Mouse (Mus musculus): ENCODE data around the gene Vasp. TPM values are rescaled to one million over a fixed set of nuclear protein-coding genes. Genes with fewer than 3 reads are reported as not detected.

The Vasp gene
- polyA plus RNA-seq, 1 experiment from 2014 or later, result 39.5 TPM

DNA sequence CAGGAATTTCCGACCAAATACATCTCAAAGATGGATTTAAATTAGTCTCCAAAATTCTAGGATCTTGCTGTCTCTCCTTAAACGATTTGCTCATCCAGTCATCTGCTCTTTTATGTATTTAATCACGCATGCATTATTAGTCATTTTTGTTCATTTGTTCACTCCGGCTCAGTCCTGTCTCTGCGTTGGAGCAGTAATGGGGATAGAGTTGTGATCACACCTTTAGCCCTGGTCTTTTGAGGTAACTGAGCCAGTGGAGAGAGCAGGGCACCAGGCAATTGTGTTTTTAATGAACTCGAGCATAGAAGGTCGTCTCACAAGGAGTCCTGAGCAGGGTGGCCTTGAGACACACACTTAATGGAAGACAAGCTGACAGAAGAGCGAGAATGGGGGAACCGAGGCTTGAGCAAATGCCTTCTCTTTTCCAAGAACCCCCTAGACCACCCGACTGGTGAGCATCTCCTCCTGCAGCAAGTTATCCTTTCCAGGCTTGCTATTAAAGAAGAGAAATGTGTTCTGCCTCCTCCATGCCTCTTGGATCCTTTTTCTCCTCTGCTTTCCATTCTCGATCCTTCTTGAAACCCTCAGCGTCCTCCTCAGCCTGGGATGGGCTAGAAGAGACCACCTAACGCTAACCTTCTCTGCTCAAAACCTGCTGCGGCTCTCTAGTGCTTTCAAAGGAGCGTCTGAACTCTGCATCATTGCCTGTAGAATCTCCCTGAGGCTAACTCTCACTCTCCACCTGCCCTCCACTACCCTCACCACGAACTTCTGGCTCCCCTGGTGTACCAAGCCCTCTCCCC lies 30.0 kb upstream of the Vasp start:
- Histone ChIP-seq H3K4me3 (peak overlapping the region; percentile 54), H3K9me3 (no peaks in the 10 kb centered on the region), H3K36me3 (no peaks in the 10 kb centered on the region), H3K4me2 (replicated peaks) (peak overlapping the region; percentile 49), H3K27me3 (peaks cover 46% of the 10 kb centered on the region), H3K27ac (replicated peaks) (peak overlapping the region; percentile 16; the same call in 1 of the 2 replicates), H3K9ac (replicated peaks) (peak overlapping the region; percentile 45), H3K4me1 (peaks cover 35% of the 10 kb centered on the region)
- 7% methylated on average over 16 of the region's 16 CpGs for WGBS
- ATAC-seq (replicated peaks), result no peak

DNA sequence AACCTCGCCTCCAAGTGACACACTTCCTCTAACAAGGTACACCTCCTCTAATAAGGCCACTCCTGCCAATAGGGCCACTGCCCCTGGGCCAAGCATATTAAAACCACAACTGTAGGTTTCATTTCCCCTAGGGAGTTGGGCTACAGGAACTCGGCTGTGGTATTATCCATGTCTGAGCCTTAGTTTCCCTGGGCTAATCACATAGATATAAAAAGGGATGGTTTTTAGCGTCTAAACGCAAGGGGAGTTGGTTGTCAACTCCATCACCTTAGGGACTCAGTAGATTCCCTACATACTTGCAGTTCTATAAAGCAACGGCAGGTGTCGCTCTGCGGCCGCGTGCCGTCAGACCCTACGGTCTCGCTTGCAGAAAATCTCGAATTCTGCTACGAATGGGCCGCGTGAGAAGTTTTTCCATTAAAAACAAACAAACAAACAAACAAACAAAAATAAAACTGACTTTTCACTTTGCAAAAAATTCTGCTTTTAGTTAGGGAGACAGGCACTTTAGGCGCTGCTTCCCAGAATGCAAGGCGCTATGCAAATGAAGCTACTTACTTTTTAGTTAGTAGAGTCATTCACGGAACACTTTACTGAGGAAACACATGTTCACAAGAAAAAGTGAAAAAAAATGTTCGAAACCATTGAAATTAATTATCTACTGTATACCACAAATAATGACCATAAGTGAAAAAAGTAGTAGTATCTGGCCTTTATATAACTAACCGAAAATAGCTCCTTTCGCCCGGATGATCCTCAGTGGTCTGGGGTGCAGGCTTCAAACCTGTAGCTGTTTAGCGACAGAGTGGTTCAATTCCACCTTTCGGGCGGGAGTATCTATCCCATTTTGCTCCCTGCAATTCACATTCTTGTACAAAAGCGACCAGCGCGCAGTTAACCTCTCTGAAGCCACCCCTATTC lies 29.1 kb upstream of the Vasp start:
- peak overlapping the region; percentile 54 for H3K4me3 ChIP-seq

DNA sequence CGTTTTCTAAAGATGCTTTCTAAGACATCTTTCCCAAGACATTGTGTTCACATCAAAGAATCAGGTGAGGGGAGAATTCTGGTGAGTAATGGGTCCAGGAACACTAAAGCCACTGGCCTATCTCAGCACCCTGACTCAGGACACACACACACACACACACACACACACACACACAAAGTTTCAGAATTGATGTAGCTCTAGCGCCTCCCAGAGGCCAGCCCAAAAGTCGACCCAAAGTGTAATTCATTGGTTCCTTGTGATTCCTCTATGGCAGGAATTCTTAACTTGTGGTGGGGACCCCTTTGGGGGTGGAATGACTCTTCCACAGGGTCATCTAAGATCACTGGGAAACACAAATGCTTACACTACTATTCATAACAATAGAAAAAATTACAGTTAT lies 27.6 kb upstream of the Vasp start:
- Histone ChIP-seq H3K4me1 (peaks cover 28% of the 10 kb centered on the region), H3K36me3 (peaks cover 8% of the 10 kb centered on the region), H3K9ac (replicated peaks) (no peak overlapping the region), H3K27ac (replicated peaks) (no peak overlapping the region), H3K4me2 (replicated peaks) (no peak overlapping the region), H3K9me3 (no peaks in the 10 kb centered on the region), H3K4me3 (no peak overlapping the region), H3K27me3 (peaks cover 22% of the 10 kb centered on the region)
- 23% methylated on average over 3 of the region's 3 CpGs for WGBS
- ATAC-seq (replicated peaks), result no peak

More for the DNA sequence above, 29.1 kb upstream of the Vasp start:
- H3K27me3 ChIP-seq, result peaks cover 37% of the 10 kb centered on the region
- H3K27ac ChIP-seq (replicated peaks), result peak overlapping the region; percentile 16; the same call in 1 of the 2 replicates
- H3K9ac ChIP-seq (replicated peaks), result peak overlapping the region; percentile 45
- H3K36me3 ChIP-seq, result no peaks in the 10 kb centered on the region
- H3K4me1 ChIP-seq, result peaks cover 35% of the 10 kb centered on the region
- peak overlapping the region; percentile 49 for H3K4me2 ChIP-seq (replicated peaks)
- ATAC-seq (replicated peaks), result peak; percentile 88
- H3K9me3 ChIP-seq, result no peaks in the 10 kb centered on the region
- under 1% methylated on average over 29 of the region's 29 CpGs for WGBS

DNA sequence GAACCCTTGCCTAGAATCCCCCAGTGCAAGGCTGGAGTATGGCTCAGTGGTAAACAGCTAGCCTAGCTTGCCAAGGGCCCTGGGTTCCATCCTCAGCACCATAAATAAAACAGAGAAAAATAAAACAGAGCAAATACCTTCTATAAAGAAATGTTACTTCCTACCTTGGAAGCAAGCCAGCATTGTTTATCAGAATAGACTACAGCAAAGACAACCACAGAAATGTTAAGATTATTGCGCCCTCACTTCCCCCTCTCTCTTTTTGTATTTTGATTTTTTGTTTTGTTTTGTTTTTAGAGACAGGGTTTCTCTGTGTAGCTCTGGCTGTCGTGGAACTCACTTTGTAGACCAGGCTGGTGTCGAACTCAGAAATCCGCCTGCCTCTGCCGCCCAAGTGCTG lies 26.2 kb upstream of the Vasp start:
- Histone ChIP-seq H3K9me3 (no peaks in the 10 kb centered on the region), H3K4me2 (replicated peaks) (no peak overlapping the region), H3K9ac (replicated peaks) (no peak overlapping the region), H3K27ac (replicated peaks) (no peak overlapping the region), H3K4me1 (peaks cover 20% of the 10 kb centered on the region), H3K4me3 (no peak overlapping the region), H3K27me3 (peaks cover 8% of the 10 kb centered on the region), H3K36me3 (peaks cover 21% of the 10 kb centered on the region)
- no peak for ATAC-seq (replicated peaks)
- 94% methylated on average over 5 of the region's 5 CpGs for WGBS

DNA sequence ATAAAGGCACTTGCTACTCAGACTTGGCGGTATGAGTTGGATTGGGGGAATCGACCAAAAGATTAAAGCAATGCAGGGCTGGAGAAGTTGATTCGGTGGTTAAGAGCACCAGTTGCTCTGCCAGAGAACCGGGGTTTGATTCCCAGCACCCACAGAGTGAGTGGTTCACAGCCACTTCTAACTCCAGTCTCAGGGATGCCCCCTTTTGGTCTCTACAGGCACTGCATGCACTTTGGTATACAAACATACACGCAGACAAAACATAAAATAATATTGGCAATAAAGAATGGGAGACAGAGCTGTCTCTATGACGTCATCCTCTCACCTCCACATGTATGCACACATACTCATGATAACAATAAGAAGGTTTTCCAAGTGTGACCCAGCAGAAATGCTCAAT lies 25.4 kb upstream of the Vasp start:
- ATAC-seq (replicated peaks), result no peak
- 92% methylated on average over 6 of the region's 6 CpGs for whole genome bisulfite sequencing
- H3K4me2 ChIP-seq (replicated peaks), result no peak overlapping the region
- no peak overlapping the region for H3K4me3 ChIP-seq
- H3K9me3 ChIP-seq, result no peaks in the 10 kb centered on the region
- no peak overlapping the region for H3K27ac ChIP-seq (replicated peaks)
- H3K9ac ChIP-seq (replicated peaks), result no peak overlapping the region
- peaks cover 21% of the 10 kb centered on the region for H3K36me3 ChIP-seq
- H3K27me3 ChIP-seq, result peaks cover under 1% of the 10 kb centered on the region; the same call in 1 of the 2 replicates
- H3K4me1 ChIP-seq, result peaks cover 16% of the 10 kb centered on the region

DNA sequence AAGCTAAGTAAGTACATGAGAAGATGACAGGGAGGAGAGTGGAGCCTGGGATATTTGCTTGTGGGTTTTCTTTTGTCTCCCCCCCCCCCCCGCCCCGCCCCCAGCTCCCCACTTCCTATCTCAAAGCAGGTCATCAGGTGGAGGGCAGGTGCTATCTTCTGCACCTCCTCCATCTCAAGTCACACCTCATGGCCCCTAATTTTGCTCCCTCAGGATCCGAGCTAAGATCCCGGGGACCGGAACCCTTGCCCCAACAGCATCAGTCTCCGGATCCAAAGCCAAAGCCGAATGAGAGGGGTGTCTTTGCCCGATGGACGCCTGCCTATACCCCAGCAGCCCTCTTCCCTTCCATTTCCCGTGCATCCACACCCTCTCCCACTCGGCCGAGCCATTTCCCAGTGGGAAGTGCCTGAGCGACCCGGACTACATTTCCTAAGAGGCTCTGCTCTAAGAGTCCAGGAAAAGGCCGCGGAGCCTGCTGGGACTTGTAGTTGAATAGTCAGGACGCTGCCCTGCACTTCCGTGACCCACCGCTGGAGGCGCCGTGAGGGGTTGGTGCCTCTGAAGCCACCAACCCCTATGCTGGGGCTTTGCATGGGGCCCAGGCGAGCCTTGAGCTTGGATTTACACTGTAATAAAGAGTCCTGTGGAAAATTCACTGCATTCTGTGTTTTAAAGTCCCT lies 24.0 kb upstream of the Vasp start:
- 18% methylated on average over 22 of the region's 22 CpGs for WGBS
- H3K4me1 ChIP-seq, result peaks cover 16% of the 10 kb centered on the region
- ATAC-seq (replicated peaks), result peak; percentile 81
- H3K27me3 ChIP-seq, result no peaks in the 10 kb centered on the region
- H3K9ac ChIP-seq (replicated peaks), result no peak overlapping the region; the same call in 1 of the 2 replicates
- no peaks in the 10 kb centered on the region for H3K9me3 ChIP-seq
- H3K27ac ChIP-seq (replicated peaks), result 0 out of 2 replicates have a peak overlapping the region, but pooled peaks have one; percentile 53
- H3K4me2 ChIP-seq (replicated peaks), result peak overlapping the region; percentile 30; the same call in 1 of the 2 replicates
- peak overlapping the region; percentile 16; the same call in 1 of the 2 replicates for H3K4me3 ChIP-seq
- H3K36me3 ChIP-seq, result peaks cover 24% of the 10 kb centered on the region

DNA sequence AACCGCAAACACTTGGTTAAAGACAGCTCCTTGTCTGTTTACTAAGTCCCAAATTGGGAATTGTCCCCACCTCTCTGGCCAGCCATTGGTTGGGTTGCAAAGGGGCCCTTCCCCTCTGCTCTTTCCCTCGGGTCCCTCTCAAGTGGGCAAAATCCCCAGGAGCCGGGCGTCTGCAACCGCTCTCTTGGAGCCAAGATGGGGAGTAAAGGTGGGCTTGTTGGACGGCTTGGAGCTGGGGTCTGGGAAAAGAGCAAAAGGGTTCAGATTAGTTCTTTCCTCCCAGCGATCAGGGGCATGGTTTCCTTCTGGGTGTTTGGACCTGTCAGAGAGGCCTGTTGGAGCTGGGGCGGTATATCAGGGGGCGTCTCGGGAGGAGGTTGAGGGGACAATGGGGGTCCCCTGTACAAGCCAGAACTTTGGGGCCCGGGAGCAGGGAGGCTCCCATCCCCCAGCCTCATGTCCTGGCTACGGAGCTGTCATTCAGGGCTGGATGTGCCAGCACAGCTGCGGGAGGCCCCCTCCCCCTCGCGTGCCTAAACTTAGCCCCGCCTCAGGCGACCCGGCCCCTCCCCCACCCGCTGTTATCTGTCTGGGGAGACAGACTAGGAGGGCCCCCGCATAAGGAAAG lies 19.5 kb upstream of the Vasp start:
- Histone ChIP-seq H3K27me3 (no peaks in the 10 kb centered on the region), H3K27ac (replicated peaks) (peak overlapping the region; percentile 59), H3K9ac (replicated peaks) (peak overlapping the region; percentile 19; the same call in 1 of the 2 replicates), H3K36me3 (peaks cover 56% of the 10 kb centered on the region), H3K9me3 (no peaks in the 10 kb centered on the region), H3K4me3 (peak overlapping the region; percentile 20), H3K4me1 (peaks cover 21% of the 10 kb centered on the region), H3K4me2 (replicated peaks) (peak overlapping the region; percentile 38)
- peak; percentile 21; the same call in 1 of the 2 replicates for ATAC-seq (replicated peaks)
- WGBS, result 3% methylated on average over 20 of the region's 20 CpGs

DNA sequence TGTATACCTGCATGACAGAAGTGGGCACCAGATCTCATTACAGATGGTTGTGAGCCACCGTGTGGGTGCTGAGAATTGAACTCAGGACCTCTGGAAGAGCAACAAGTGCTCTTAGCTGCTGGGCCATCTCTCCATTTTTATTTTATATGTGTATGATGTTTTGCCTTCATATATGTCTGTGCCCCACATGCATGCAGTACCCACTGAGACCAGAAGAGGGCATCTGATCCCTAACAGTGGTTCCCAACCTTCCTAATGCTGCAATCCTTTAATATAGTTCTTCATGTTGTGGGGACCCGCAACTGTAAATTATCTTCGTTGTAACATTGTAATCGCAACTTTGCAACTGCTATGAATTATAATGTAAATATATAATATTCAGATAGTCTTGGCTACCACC lies 13.1 kb upstream of the Vasp start:
- peaks cover 31% of the 10 kb centered on the region for H3K36me3 ChIP-seq
- no peak overlapping the region for H3K27ac ChIP-seq (replicated peaks)
- no peaks in the 10 kb centered on the region for H3K9me3 ChIP-seq
- peaks cover 17% of the 10 kb centered on the region for H3K27me3 ChIP-seq
- peaks cover 29% of the 10 kb centered on the region for H3K4me1 ChIP-seq
- no peak overlapping the region for H3K4me3 ChIP-seq
- ATAC-seq (replicated peaks), result no peak
- peak overlapping the region; percentile 76; the same call in 1 of the 2 replicates for H3K4me2 ChIP-seq (replicated peaks)
- H3K9ac ChIP-seq (replicated peaks), result no peak overlapping the region
- 31% methylated on average over 4 of the region's 4 CpGs for WGBS

DNA sequence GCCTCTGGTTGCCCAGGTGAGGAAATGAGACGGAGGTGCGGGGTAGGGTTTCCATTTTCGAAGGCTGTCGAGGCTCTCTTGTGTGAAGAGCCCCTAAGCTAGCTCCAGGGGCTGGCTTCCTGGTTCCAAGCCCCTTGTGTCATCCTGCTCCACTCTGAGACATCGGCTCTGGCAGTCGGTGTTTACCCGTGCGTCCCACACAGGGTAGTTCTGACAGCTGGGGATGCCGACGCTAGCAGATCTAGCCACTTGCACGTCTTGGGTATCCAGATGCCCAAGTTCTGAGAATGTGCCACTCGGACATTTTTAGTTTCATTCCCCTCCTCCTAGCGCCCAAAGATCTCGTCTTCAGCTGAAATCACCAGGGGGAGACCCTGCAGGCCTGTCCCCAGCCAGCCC lies 11.8 kb upstream of the Vasp start:
- H3K27ac ChIP-seq (replicated peaks), result peak overlapping the region; percentile 93
- peaks cover 20% of the 10 kb centered on the region for H3K36me3 ChIP-seq
- peak overlapping the region; percentile 88 for H3K4me3 ChIP-seq
- peak overlapping the region; percentile 98 for H3K9ac ChIP-seq (replicated peaks)
- H3K9me3 ChIP-seq, result no peaks in the 10 kb centered on the region
- 25% methylated on average over 14 of the region's 14 CpGs for WGBS
- peak; percentile 26 for ATAC-seq (replicated peaks)
- H3K27me3 ChIP-seq, result peaks cover 30% of the 10 kb centered on the region
- H3K4me1 ChIP-seq, result peaks cover 36% of the 10 kb centered on the region
- peak overlapping the region; percentile 76 for H3K4me2 ChIP-seq (replicated peaks)

DNA sequence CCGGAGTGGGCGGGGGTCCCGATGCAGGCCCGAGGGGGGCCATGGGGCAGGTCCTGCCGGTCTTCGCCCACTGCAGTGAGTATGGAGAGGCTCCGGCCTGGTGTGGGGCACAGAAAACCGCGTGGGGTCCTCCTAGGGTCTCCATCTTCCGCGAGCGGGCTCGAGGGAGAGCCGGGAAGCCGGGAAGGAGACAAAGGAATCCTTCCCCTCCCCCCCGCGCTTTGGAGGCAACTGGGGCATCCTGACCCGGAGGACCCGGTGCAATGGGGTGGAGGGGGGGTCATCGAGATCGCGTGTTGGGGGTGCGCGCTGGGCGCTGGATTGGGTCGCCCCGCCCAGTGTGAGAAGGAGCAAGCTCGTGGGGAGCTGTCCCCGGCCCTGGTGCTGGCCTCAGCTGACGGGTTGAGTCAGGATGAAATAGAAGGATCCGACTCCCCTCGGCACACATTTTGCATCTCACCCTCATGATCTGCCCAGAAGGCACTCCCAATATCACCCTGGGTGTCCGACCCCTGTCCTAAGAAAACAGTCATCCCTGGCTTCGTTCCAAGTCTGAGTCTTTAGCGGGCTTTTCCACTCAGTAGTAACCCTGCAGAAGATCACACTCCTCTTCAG lies 11.3 kb upstream of the Vasp start:
- no peaks in the 10 kb centered on the region for H3K9me3 ChIP-seq
- peak overlapping the region; percentile 88 for H3K4me3 ChIP-seq
- peak overlapping the region; percentile 76 for H3K4me2 ChIP-seq (replicated peaks)
- peak; percentile 77 for ATAC-seq (replicated peaks)
- H3K36me3 ChIP-seq, result peaks cover 16% of the 10 kb centered on the region
- H3K9ac ChIP-seq (replicated peaks), result peak overlapping the region; percentile 98
- peaks cover 35% of the 10 kb centered on the region for H3K27me3 ChIP-seq
- under 1% methylated on average over 34 of the region's 35 CpGs for WGBS
- H3K4me1 ChIP-seq, result peaks cover 36% of the 10 kb centered on the region
- H3K27ac ChIP-seq (replicated peaks), result peak overlapping the region; percentile 93

DNA sequence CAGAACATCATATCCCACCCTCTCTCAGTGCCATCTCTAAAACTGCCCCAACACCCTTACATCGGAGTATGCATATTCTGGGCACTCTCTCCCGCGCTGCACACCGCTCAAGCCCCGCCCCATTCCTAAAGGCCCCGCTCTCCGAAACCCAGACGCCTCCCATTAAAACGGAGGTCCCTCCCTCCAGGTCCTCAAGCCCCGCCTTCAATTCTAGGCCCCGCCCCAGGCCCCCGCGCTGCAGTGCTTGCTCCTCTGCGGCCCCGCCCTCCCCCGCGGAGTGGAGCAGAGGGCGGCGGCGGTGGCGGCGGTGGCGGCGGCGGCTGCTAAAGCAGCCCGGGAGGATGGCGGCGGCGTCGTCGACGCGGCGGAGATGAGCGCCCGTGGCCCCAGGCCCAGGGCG lies 10.8 kb upstream of the Vasp start, which contains the start of gene Rtn2:
TSS of gene Rtn2 (plus strand) at position 240 of the 400 bp plus-strand sequence.
- peak; percentile 86 for ATAC-seq (replicated peaks)

More for the DNA sequence above, 10.8 kb upstream of the Vasp start, which contains the start of gene Rtn2:
- peaks cover 40% of the 10 kb centered on the region for H3K27me3 ChIP-seq
- H3K4me2 ChIP-seq (replicated peaks), result peak within 1 kb of the TSS; percentile 76
- H3K4me3 ChIP-seq, result peak within 1 kb of the TSS; percentile 88
- H3K36me3 ChIP-seq, result peaks cover 11% of the 10 kb centered on the region
- peak within 1 kb of the TSS; percentile 98 for H3K9ac ChIP-seq (replicated peaks)
- H3K9me3 ChIP-seq, result no peaks in the 10 kb centered on the region
- peak within 1 kb of the TSS; percentile 93 for H3K27ac ChIP-seq (replicated peaks)
- WGBS, result 2% methylated on average over 36 of the region's 37 CpGs
- peaks cover 36% of the 10 kb centered on the region for H3K4me1 ChIP-seq
